Comparison of ENCODE assay signal across 10 mouse cellular contexts in the genomic region with DNA sequence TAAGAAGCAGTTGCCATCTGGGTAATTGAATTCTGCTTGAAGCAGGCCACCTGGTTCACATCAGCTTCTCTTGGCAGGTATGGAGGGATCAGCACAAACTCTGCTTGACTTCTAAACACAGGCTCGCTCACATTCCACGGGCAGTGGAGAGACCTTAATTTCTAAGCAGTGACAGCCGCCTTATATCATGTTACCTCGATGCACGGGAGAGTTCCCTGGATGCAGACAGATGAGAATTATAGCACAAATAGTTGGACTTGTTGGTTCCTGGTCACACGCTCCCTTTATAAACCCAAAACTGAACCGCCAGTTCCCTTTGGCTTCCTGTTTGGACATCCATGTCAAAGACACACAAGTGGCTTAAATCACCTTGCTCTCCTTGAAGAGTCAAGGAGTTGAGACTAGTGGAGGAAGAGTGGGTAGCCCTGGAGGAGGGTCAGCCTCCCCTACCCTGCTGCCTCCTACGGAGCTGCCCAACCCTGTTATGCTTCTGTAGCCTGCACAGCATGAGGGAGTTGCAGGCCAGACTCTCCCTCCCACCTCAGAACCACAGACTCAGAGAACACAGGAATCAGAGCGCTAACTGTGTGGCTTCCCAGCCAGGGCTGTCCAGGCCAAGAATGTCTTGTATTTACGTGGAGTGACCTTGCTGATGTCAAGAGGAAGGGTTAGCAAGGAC. TPM values are rescaled to one million over a fixed set of nuclear protein-coding genes. Genes with fewer than 3 reads are reported as not detected.
DNase-seq lines count a peak whose midpoint lies in the region; ATAC-seq and TF ChIP-seq lines count a peak whose summit lies in the region.
"Had no signal": no experiment of that assay in that cellular context is flagged by ENCODE, and none has a peak within 500 bp of the region (broad histone marks: within the 10 kb centered on the region; RNA-seq: fewer than 3 reads in every experiment).

No protein-coding gene starts in this region.

- H3K4me2 ChIP-seq in hindbrain, embryonic 13.5 days: no peak overlapping the region
- H3K4me2 ChIP-seq in limb, embryonic 14.5 days (replicated peaks; ENCODE audit: low read depth, low read length, severe bottlenecking): 0 out of 2 replicates have a peak overlapping the region, but pooled peaks have one; percentile 3

- no peak overlapping the region for H3K27ac ChIP-seq in kidney, adult 2 months (ENCODE audit: insufficient read depth, low read depth, low read length)
- H3K27ac ChIP-seq in hindbrain, embryonic 13.5 days: peak overlapping the region; percentile 52
- H3K27ac ChIP-seq in limb, embryonic 14.5 days (replicated peaks; ENCODE audit: low read depth, low read length): peak overlapping the region; percentile 40; the same call in 1 of the 2 replicates
- H3K27ac ChIP-seq in left cerebral cortex, adult 2 months: no peak overlapping the region

- TF ChIP-seq CTCF in kidney, adult 2 months (conservative IDR thresholded peaks at IDR 0.05; ENCODE audit: insufficient read depth, insufficient read length, low read depth, low read length): no peak
- no peak for TF ChIP-seq CTCF in left cerebral cortex, adult 2 months (IDR thresholded peaks at IDR 0.05)

- H3K36me3 ChIP-seq in kidney, adult 2 months (ENCODE audit: control insufficient read depth, insufficient read depth, low read length): no peaks in the 10 kb centered on the region
- no peaks in the 10 kb centered on the region for H3K36me3 ChIP-seq in hindbrain, embryonic 13.5 days
- H3K36me3 ChIP-seq in limb, embryonic 14.5 days (ENCODE audit: control insufficient read depth, insufficient read depth, low read length): no peaks in the 10 kb centered on the region
- H3K36me3 ChIP-seq: G1E had no signal

- 49% methylated on average over 10 of the region's 10 CpGs for WGBS in kidney, adult 2 months
- WGBS in hindbrain, embryonic 13.5 days: 60% methylated on average over 10 of the region's 10 CpGs
- 16% methylated on average over 10 of the region's 10 CpGs for WGBS in limb, embryonic 14.5 days

- 0 out of 2 replicates have a peak, but pooled peaks have one; percentile 23 for ATAC-seq in cerebellum, adult (ENCODE audit: insufficient number of reproducible peaks, low FRiP score, low TSS enrichment)
- ATAC-seq in hindbrain, embryonic 13.5 days (ENCODE audit: low FRiP score): no peak
- ATAC-seq in limb, embryonic 14.5 days (ENCODE audit: low FRiP score, low read depth): peak; percentile 88

- H3K4me3 ChIP-seq in kidney, adult 2 months (ENCODE audit: insufficient read depth, low read depth, low read length): no peak overlapping the region
- no peak overlapping the region for H3K4me3 ChIP-seq in hindbrain, embryonic 13.5 days
- H3K4me3 ChIP-seq in limb, embryonic 14.5 days (replicated peaks; ENCODE audit: low read length): no peak overlapping the region
- no peak overlapping the region for H3K4me3 ChIP-seq in left cerebral cortex, adult 2 months

- H3K9ac ChIP-seq in hindbrain, embryonic 13.5 days: no peak overlapping the region
- H3K9ac ChIP-seq in limb, embryonic 14.5 days (ENCODE audit: low read depth, low read length, severe bottlenecking): no peak overlapping the region

- TF ChIP-seq POLR2A in kidney, adult 2 months (IDR thresholded peaks at IDR 0.05; ENCODE audit: low read depth, low read length): no peak
- TF ChIP-seq POLR2A in limb, embryonic 14.5 days (IDR thresholded peaks at IDR 0.05; ENCODE audit: borderline replicate concordance, extremely low read depth, insufficient read depth, insufficient read length): no peak

- no peaks in the 10 kb centered on the region for H3K4me1 ChIP-seq in kidney, adult 2 months (ENCODE audit: control insufficient read depth, insufficient read depth, low read length)
- peaks cover 17% of the 10 kb centered on the region for H3K4me1 ChIP-seq in hindbrain, embryonic 13.5 days (replicated peaks)
- H3K4me1 ChIP-seq in limb, embryonic 14.5 days (ENCODE audit: control insufficient read depth, insufficient read depth, low read length): peaks cover 15% of the 10 kb centered on the region

- no peak for DNase-seq in cerebellum, postnatal 4 days (ENCODE audit: low spot score in 2 of 2)
- DNase-seq in kidney, adult 2 months: peak; percentile 10
- no peak for DNase-seq in kidney, adult 8-10 months
- peak; percentile 71 for DNase-seq in limb, embryonic 14.5 days (ENCODE audit: low spot score)
- no peak for DNase-seq in adrenal gland, postnatal 10 days
- DNase-seq in left cerebral cortex, adult 2 months (ENCODE audit: extremely low spot score in 1 of 2, low spot score in 2 of 2): no peak
- DNase-seq: heart, postnatal 14 days had no signal

- no peaks in the 10 kb centered on the region for H3K27me3 ChIP-seq in kidney, adult 2 months (replicated peaks; ENCODE audit: control insufficient read depth, insufficient read depth, low read length)
- no peaks in the 10 kb centered on the region for H3K27me3 ChIP-seq in hindbrain, embryonic 13.5 days
- no peaks in the 10 kb centered on the region for H3K27me3 ChIP-seq in limb, embryonic 14.5 days (ENCODE audit: control insufficient read depth, insufficient read depth, low read length)

- H3K9me3 ChIP-seq in hindbrain, embryonic 13.5 days: no peaks in the 10 kb centered on the region
- H3K9me3 ChIP-seq in limb, embryonic 14.5 days (ENCODE audit: control insufficient read depth, low read length): no peaks in the 10 kb centered on the region
- H3K9me3 ChIP-seq: G1E had no signal

- intact Hi-C loops in left cerebral cortex, adult 2 months (cut with DNase I): no loop called here

RNA-seq across cellular contexts. Expression of a gene that starts 7.5 kb away (rescaled TPM):
- polyA plus RNA-seq in kidney, adult 2 months (2012; rRNA removed): 2,267 and 2,428 TPM in 2 replicates
- 44.2 and 50.4 TPM in 2 replicates for polyA plus RNA-seq in hindbrain, embryonic 13.5 days (2015; fragmentation: Nextera tagmentation; extraction: Ambion mirVana)
- polyA plus RNA-seq in limb, embryonic 14.5 days (2012; rRNA removed): 157 and 167 TPM in 2 replicates
- 128 and 129 TPM in 2 replicates for polyA plus RNA-seq in limb, embryonic 14.5 days (2014; fragmentation: Nextera tagmentation; extraction: Ambion mirVana)
- 100 to 1,000 TPM; 434 to 467 TPM for total RNA-seq in adrenal gland, postnatal 10 days (2021)
- total RNA-seq in left cerebral cortex, adult 2 months (2021): 1,000 to 10,000 TPM; 1,018 to 1,116 TPM

Comparison
In these comparisons a context has a peak if more than half of its experiments do, and no peak if none do; other contexts are left out.
1. DNase-seq: peak in kidney, adult 2 months (single experiment) and limb, embryonic 14.5 days (single experiment); none in cerebellum, postnatal 4 days (0 of 2), kidney, adult 8-10 months (0 of 2), adrenal gland, postnatal 10 days (single experiment) and left cerebral cortex, adult 2 months (0 of 2).
2. H3K27ac ChIP-seq: peak in hindbrain, embryonic 13.5 days (single experiment) and limb, embryonic 14.5 days (single experiment); none in kidney, adult 2 months (single experiment) and left cerebral cortex, adult 2 months (single experiment).
3. RNA of a gene that starts 7.5 kb away (polyA plus RNA-seq): 2,267 to 2,428 TPM in kidney, adult 2 months; 128 to 167 TPM in limb, embryonic 14.5 days and 44.2 to 50.4 TPM in hindbrain, embryonic 13.5 days; every median in the first group is over 10 times any median in the second.